Mouse (Mus musculus) lung, postnatal 36 days (tissue): ENCODE measurements at regions not wholly inside any gene's neighbourhood (a gene's known extent, or its start where the extent isn't known, plus 50 kb on each side); places are given as distances from the start of the nearest gene placed in this dataset.

Experiments
- DNase-seq: peaks from one replicate; pipeline ENCODE4 v3.0.0; 2022; ENCODE audit warnings: mixed read lengths

DNA sequence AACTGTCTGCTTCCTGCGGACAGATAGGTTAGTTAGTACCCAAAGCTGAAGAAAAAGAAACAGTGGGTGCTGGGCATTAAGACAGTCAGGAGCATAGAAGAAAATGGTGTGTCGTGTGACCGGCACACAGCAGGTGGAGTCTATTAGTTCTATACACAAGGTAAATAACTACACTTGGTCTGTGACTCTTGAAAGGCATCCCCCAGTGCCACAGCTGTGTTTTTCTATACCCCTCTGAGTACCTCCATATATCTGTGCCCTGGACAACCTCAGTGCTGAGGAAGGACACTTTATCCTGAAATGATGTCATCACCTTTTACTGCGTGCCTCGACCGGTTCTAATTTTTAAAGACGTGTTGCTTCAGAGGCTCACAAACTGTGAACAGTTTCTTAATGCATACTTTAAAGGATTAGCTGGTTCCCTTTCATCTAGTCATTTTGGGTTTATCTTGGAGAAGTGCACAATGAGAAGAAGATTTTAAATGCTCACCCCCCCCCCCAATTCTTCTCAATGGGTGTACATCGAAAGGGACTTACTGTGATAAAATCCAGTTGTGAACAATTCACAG lies 666.1 kb downstream of the Pkhd1 start:
- DNase-seq = no peak

GRCm38 (mm10) chr1:19973364-19973763 lies 644.5 kb downstream of the Pkhd1 start:
- no peak for DNase-seq

DNA sequence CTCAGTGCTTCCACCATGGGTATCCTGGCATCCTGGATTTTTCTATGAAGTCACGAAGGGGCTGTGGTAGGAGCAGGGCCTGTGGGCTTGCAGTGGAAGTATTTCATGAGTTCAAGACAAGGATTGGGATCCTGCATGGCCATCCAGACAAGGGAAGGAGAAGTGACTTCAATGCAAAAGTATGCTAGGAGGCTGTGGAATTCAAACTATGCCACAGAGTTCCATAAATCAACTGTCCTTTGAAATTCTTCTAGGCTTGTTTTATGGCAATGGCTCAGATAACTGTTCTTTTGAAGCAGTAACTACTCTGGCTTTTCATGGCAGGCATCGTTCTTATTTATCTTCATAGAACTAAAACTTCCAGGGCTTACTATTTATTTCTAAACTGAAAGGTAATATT lies 643.9 kb downstream of the Pkhd1 start:
- no peak for DNase-seq

- no peak for DNase-seq
These were observed 642.4 kb downstream of the Pkhd1 start for GRCm38 (mm10) chr1:19975436-19975835.

DNA sequence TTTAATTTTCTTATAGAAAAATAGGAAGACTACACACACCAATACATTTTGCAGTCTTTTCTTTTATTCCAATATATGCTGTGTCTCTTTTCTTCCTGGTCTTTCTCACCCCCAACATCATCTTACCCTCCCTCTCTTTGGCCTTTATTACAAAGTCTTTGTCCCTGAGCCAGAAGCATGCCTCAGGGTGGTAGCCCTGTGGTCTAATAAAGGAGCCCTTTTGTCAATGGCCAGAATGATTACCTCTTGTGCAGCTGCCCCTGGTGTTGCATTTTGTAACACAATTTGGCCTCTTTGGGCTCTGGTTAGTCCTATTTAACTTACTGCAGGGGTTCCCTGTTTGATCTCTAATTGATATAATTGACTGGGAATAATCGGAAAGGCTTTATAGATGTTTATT lies 636.7 kb downstream of the Pkhd1 start:
- no peak for DNase-seq

DNA sequence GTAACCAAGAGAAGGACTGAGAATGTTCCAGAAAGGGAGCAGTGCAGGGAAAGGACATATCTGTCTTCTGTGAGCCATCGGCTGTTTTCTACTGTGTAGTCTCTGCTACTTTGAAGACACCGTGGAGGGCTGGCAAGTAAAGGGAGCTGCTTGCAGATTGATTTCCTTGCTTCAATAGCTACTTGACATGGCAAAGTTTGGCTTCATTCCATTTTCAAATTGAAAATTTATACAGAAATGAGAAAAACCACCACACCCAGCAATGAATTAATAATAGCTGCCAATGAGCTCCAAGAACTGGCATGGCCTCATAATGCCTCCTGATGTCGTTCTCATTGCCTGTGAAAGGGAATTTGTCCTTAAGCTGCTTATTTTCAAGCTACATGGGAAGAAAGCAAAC lies 635.1 kb downstream of the Pkhd1 start:
- DNase-seq = no peak

- DNase-seq = no peak
These were observed 634.4 kb downstream of the Pkhd1 start for GRCm38 (mm10) chr1:19983504-19983903.

DNA sequence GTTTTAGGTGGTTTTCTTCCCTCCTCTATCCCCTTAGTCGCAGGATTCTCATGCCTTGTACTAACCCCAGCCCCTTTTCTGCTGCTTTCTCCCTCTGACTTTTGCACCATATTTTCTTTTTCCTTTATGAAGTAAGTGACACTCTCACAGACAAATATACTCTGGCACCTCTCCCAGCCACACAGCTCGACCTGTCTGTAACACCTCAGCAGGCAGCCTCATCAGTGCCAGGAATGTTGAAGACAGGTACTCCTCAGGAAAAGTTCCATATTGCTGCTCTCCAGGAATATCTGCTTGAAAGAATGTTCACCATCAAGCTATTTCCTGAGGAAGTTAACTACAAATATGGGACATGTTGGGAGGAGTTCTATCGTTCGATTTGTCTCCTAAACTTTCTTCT lies 627.9 kb downstream of the Pkhd1 start:
- DNase-seq = no peak
